Mouse (Mus musculus) spleen, adult 2 months (tissue): ENCODE measurements around the gene Spcs2. TPM values are rescaled to one million over a fixed set of nuclear protein-coding genes. Genes with fewer than 3 reads are reported as not detected.
A peak's percentile ranks its signal among the peaks of the same experiment; 100 is the strongest.

Source experiments
- DNase-seq, 2 experiments: peaks; one replicate each; pipeline versions ENCODE4 v3.0.0 to v3.0.0-alpha.2; 2012 to 2021; ENCODE audit warnings: low spot score in 2 of 2, low read depth in 1 of 2
- H3K27ac ChIP-seq: fragments of 200-500 bp; 2 replicates; pipeline ENCODE4 v1.5.1; 2012; ENCODE audit warnings: low read length, inconsistent platforms; ENCODE audit not compliant: insufficient read depth
- H3K27me3 ChIP-seq: fragments of 200-500 bp; 2 replicates; pipeline ENCODE4 v1.6.1; 2012; ENCODE audit warnings: mild to moderate bottlenecking, moderate library complexity, low read length, inconsistent platforms; ENCODE audit not compliant: control insufficient read depth, insufficient read depth
- H3K36me3 ChIP-seq: fragments of 200-500 bp; 2 replicates; pipeline ENCODE4 v1.6.1; 2012; ENCODE audit warnings: mild to moderate bottlenecking, low read length, inconsistent platforms; ENCODE audit not compliant: control insufficient read depth, insufficient read depth
- H3K4me1 ChIP-seq: fragments of 200-500 bp; 2 replicates; pipeline ENCODE4 v1.6.1; 2011; ENCODE audit warnings: inconsistent platforms; ENCODE audit not compliant: control insufficient read depth, insufficient read depth, insufficient read length
- H3K4me3 ChIP-seq: fragments of 200-500 bp; 2 replicates; pipeline ENCODE4 v1.5.1; 2011; ENCODE audit warnings: mild to moderate bottlenecking, inconsistent platforms; ENCODE audit not compliant: insufficient read depth, insufficient read length; ENCODE audit errors: extremely low read depth
- CTCF ChIP-seq: fragments of 200-500 bp; IDR thresholded peaks from 2 replicates; pipeline ENCODE4 v1.5.1; 2011; ENCODE audit warnings: mild to moderate bottlenecking, inconsistent platforms; ENCODE audit not compliant: insufficient read depth, insufficient read length, insufficient replicate concordance; ENCODE audit errors: extremely low read depth
- POLR2A ChIP-seq: fragments of 200-500 bp; IDR thresholded peaks from 2 replicates; pipeline ENCODE4 v1.6.1; 2011; ENCODE audit warnings: low read depth, low read length, inconsistent platforms
- WGBS: fragments of 180-500 bp; shearing (Covaris S2); methylation state at CpG from one replicate; pipeline ENCODE4 v1.1.7; 2018; 5-methylcytosine and 5-hydroxymethylcytosine counted together
- polyA plus RNA-seq: library from polyadenylated mRNA; depleted of rRNA; stranded (reverse); fragments of >200 nt; gene quantifications from 2 replicates; pipeline ENCODE4 v1.2.3, GENCODE M21; 2012

Gene Spcs2
- polyA plus RNA-seq, 1 experiment, result 17.7 TPM

DNA sequence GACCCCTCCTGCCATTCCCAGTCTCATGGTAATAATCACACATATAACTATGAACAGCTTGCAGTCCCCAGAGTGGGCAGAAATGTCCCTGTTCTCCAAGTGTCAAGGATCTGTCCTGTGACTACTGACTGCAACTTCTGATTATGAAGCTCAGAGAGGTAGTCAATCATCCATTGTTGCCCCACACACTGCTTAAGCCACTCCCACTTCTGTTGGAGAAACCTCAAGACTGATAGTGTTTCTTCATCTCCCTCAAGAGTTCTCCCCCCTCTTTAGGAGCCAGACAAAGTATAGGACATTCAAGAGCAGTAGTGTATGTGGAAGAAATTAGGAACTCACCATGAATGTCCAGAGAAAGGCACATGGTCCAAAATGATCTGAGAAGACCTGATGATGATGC is 24.5 kb upstream of the Spcs2 start:
- H3K27me3 ChIP-seq, result no peaks in the 10 kb centered on the region
- H3K4me3 ChIP-seq, result no peak overlapping the region
- DNase-seq, result no peak
- H3K4me1 ChIP-seq, result peaks cover 2% of the 10 kb centered on the region; the same call in 1 of the 2 replicates
- TF ChIP-seq CTCF, result no peak
- no peak for TF ChIP-seq POLR2A
- H3K36me3 ChIP-seq, result no peaks in the 10 kb centered on the region
- no peak overlapping the region for H3K27ac ChIP-seq

- no peak for TF ChIP-seq POLR2A
- no peak for TF ChIP-seq CTCF
- H3K4me1 ChIP-seq, result peaks cover 2% of the 10 kb centered on the region; the same call in 1 of the 2 replicates
- H3K36me3 ChIP-seq, result no peaks in the 10 kb centered on the region
- H3K4me3 ChIP-seq, result no peak overlapping the region
- H3K27ac ChIP-seq, result no peak overlapping the region
- no peak for DNase-seq
- 74% methylated on average over 2 of the region's 2 CpGs for WGBS
- no peaks in the 10 kb centered on the region for H3K27me3 ChIP-seq
These were observed 24.0 kb upstream of the Spcs2 start for GRCm38 (mm10) chr7:99887230-99887735.

DNA sequence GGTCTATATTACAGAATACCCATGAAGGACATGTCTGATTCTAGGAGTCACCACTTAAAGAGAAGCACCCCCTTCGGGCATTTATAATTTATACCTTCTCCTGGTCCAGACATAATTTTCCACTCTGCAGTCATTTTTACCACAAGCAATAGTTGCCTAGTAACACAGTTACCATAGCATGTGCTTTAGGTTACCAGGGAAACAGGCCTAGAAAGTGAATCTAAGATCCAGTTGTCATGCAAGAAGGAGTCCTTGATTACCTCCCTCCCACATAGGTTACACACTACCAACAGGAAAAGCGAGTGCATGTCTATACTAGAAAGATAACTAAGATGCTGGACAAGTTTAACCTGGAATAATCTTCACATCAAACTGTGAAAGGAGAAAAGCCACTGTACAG is 15.0 kb upstream of the Spcs2 start:
- H3K27ac ChIP-seq, result no peak overlapping the region
- no peaks in the 10 kb centered on the region for H3K4me1 ChIP-seq
- no peak overlapping the region for H3K4me3 ChIP-seq
- DNase-seq, result no peak
- H3K27me3 ChIP-seq, result no peaks in the 10 kb centered on the region
- WGBS, result 73% methylated on average over 2 of the region's 2 CpGs
- H3K36me3 ChIP-seq, result no peaks in the 10 kb centered on the region
- TF ChIP-seq CTCF (no peak), POLR2A (no peak)

GRCm38 (mm10) chr7:99876345-99876744 is 13.1 kb upstream of the Spcs2 start:
- Histone ChIP-seq H3K4me1 (no peaks in the 10 kb centered on the region), H3K27me3 (no peaks in the 10 kb centered on the region), H3K27ac (no peak overlapping the region), H3K36me3 (no peaks in the 10 kb centered on the region), H3K4me3 (no peak overlapping the region)
- TF ChIP-seq CTCF (peak; percentile 88; the same call in 1 of the 2 replicates), POLR2A (no peak)
- peak; percentile 46 to 73 for DNase-seq
- 3% methylated on average over 3 of the region's 3 CpGs for WGBS

GRCm38 (mm10) chr7:99875891-99876290 is 12.6 kb upstream of the Spcs2 start:
- H3K4me1 ChIP-seq, result no peaks in the 10 kb centered on the region
- TF ChIP-seq CTCF (no peak), POLR2A (no peak)
- DNase-seq, result no peak
- no peaks in the 10 kb centered on the region for H3K36me3 ChIP-seq
- H3K27ac ChIP-seq, result no peak overlapping the region
- WGBS, result 59% methylated on average over 5 of the region's 5 CpGs
- H3K4me3 ChIP-seq, result no peak overlapping the region
- H3K27me3 ChIP-seq, result no peaks in the 10 kb centered on the region

DNA sequence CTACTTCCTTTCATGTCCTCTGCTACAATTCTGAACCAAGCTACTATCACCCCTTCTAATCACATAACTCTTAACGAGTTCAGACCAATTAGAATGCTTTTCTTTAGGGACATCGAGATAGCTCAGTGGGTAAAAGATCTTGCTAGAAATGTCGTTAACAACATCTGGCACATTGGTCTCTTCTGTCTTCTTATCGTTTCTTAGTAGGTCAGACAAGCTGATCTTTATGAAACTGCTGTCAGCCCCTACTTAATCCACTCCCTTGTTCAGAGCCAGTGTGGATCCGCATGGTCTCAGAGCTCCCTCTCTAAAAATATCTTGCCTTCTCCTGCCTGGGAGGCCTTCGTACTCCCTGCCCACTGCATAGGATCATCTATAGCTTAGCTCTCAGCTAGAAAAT is 10.7 kb upstream of the Spcs2 start:
- Histone ChIP-seq H3K4me3 (no peak overlapping the region), H3K36me3 (no peaks in the 10 kb centered on the region), H3K4me1 (no peaks in the 10 kb centered on the region), H3K27me3 (no peaks in the 10 kb centered on the region), H3K27ac (no peak overlapping the region)
- no peak for TF ChIP-seq POLR2A
- TF ChIP-seq CTCF, result no peak
- no peak for DNase-seq
- 86% methylated on average over 6 of the region's 6 CpGs for WGBS

- DNase-seq, result no peak
- no peak overlapping the region for H3K27ac ChIP-seq
- H3K4me1 ChIP-seq, result no peaks in the 10 kb centered on the region
- H3K27me3 ChIP-seq, result no peaks in the 10 kb centered on the region
- WGBS, result 57% methylated on average over 4 of the region's 4 CpGs
- H3K36me3 ChIP-seq, result no peaks in the 10 kb centered on the region
- TF ChIP-seq POLR2A (no peak), CTCF (no peak)
- no peak overlapping the region for H3K4me3 ChIP-seq
These were observed 6.0 kb upstream of the Spcs2 start for GRCm38 (mm10) chr7:99869296-99869695.
